In the genomic region with DNA sequence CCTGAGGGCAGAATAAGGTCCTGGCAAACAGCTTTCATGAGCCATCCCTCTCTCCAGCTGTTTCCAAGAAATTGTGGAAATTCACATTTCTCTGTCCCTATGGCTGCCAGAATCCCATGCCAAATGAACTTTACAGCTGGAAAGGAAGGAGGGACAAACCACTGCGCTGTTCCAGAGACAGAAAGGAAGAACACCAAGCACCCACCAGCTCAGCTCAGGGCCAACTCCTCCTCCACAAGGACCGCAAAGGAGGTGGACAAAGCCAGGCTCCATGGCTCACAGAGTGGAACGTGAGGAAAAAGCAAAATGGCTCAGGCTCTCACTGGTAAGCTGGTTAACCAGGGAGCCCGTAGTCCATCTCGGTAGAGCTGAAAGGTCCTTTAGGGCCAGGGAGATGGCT, we compare ENCODE assay signal across 15 mouse cellular contexts.
DNase-seq lines count a peak whose midpoint lies in the region; ATAC-seq and TF ChIP-seq lines count a peak whose summit lies in the region.
"Had no signal": no experiment of that assay in that cellular context is flagged by ENCODE, and none has a peak within 500 bp of the region (broad histone marks: within the 10 kb centered on the region; RNA-seq: fewer than 3 reads in every experiment).

No protein-coding gene starts in this region.

- DNase-seq in heart, adult 2 months: peak in 1 of 2 experiments; percentile 42
- DNase-seq in lung, adult 18-20 months: no peak
- peak; percentile 45 for DNase-seq in gastrocnemius, postnatal 14 days
- DNase-seq in skeletal muscle tissue, adult 2 months (ENCODE audit: low read depth, low spot score): peak; percentile 62
- no peak for DNase-seq in adrenal gland, adult 18-20 months (ENCODE audit: low spot score in 2 of 2)
- DNase-seq in cerebellum, adult 9-11 months: no peak
- DNase-seq: adrenal gland, postnatal 10 days; cerebellum, postnatal 36 days; right cerebral cortex, postnatal 25 days; thymus, postnatal 14 days had no signal

- no peak overlapping the region for H3K4me2 ChIP-seq in heart, embryonic 11.5 days
- H3K4me2 ChIP-seq in lung, embryonic 16.5 days (ENCODE audit: low read depth, low read length): no peak overlapping the region
- H3K4me2 ChIP-seq: forebrain, embryonic 13.5 days; midbrain, embryonic 15.5 days had no signal

- H3K4me3 ChIP-seq in heart, adult 2 months: no peak overlapping the region
- H3K4me3 ChIP-seq in heart, embryonic 11.5 days (ENCODE audit: low read depth, low read length): no peak overlapping the region
- no peak overlapping the region for H3K4me3 ChIP-seq in lung, embryonic 16.5 days (ENCODE audit: low read length)
- H3K4me3 ChIP-seq: forebrain, embryonic 13.5 days; midbrain, embryonic 15.5 days had no signal

- no peak for TF ChIP-seq CTCF in heart, adult 2 months (IDR thresholded peaks at IDR 0.05)

- WGBS in heart, adult 2 months: 42% methylated on average over 5 of the region's 5 CpGs
- 84% methylated on average over 5 of the region's 5 CpGs for WGBS in heart, embryonic 11.5 days (ENCODE audit: insufficient replicate concordance)
- 74% methylated on average over 5 of the region's 5 CpGs for WGBS in lung, embryonic 16.5 days

- H3K79me2 ChIP-seq in heart, adult 2 months (replicated peaks; ENCODE audit: control insufficient read depth, insufficient read depth, low read length): 0 out of 2 replicates have a peak, but pooled peaks cover 3% of the 10 kb centered on the region

- intact Hi-C loops in heart, adult 2 months (cut with DNase I): no loop called here
- intact Hi-C loops in gastrocnemius, postnatal 14 days (cut with DNase I; ENCODE audit: low total_unique reads): no loop called here

- H3K4me1 ChIP-seq in heart, adult 2 months (ENCODE audit: control insufficient read depth, insufficient read depth, low read length): peaks cover 20% of the 10 kb centered on the region
- H3K4me1 ChIP-seq in heart, embryonic 11.5 days (ENCODE audit: control insufficient read depth, insufficient read depth, low read length): peaks cover 10% of the 10 kb centered on the region
- peaks cover 19% of the 10 kb centered on the region for H3K4me1 ChIP-seq in lung, embryonic 16.5 days (replicated peaks; ENCODE audit: control insufficient read depth, insufficient read depth, low read length)
- H3K4me1 ChIP-seq: forebrain, embryonic 13.5 days; midbrain, embryonic 15.5 days had no signal

- ATAC-seq in heart, embryonic 11.5 days (replicated peaks; ENCODE audit: insufficient number of reproducible peaks, low FRiP score, low TSS enrichment): no peak
- ATAC-seq in lung, embryonic 16.5 days (ENCODE audit: low read depth): peak; percentile 44; the same call in 1 of the 2 replicates
- ATAC-seq: forebrain, embryonic 13.5 days; hindbrain, postnatal 0 days; midbrain, embryonic 15.5 days had no signal

- TF ChIP-seq POLR2A in heart, adult 2 months (IDR thresholded peaks at IDR 0.05; ENCODE audit: insufficient read depth, low read depth, low read length): no peak

- H3K9ac ChIP-seq in heart, adult 2 months (ENCODE audit: low read depth, low read length): no peak overlapping the region
- no peak overlapping the region for H3K9ac ChIP-seq in heart, embryonic 11.5 days (ENCODE audit: low read depth, low read length)
- H3K9ac ChIP-seq in lung, embryonic 16.5 days (ENCODE audit: low read length): no peak overlapping the region
- H3K9ac ChIP-seq: forebrain, embryonic 13.5 days; midbrain, embryonic 15.5 days had no signal

- H3K27ac ChIP-seq in heart, adult 2 months: peak overlapping the region; percentile 28
- H3K27ac ChIP-seq in heart, embryonic 11.5 days (ENCODE audit: low read depth, low read length): no peak overlapping the region
- no peak overlapping the region for H3K27ac ChIP-seq in lung, embryonic 16.5 days (ENCODE audit: low read length)
- H3K27ac ChIP-seq: forebrain, embryonic 13.5 days; hindbrain, postnatal 0 days; midbrain, embryonic 15.5 days had no signal

- H3K36me3 ChIP-seq in heart, adult 2 months (ENCODE audit: control insufficient read depth, insufficient read depth, low read length): peaks cover 5% of the 10 kb centered on the region
- no peaks in the 10 kb centered on the region; the same call in 1 of the 2 replicates for H3K36me3 ChIP-seq in heart, embryonic 11.5 days (ENCODE audit: control insufficient read depth, insufficient read depth, low read length)
- no peaks in the 10 kb centered on the region for H3K36me3 ChIP-seq in lung, embryonic 16.5 days (ENCODE audit: control insufficient read depth, insufficient read depth, low read length)
- H3K36me3 ChIP-seq: midbrain, embryonic 15.5 days had no signal

- TF ChIP-seq EP300 in heart, adult 2 months (IDR thresholded peaks at IDR 0.05; ENCODE audit: insufficient read depth, low read depth, low read length): no peak

- H3K9me3 ChIP-seq in heart, embryonic 11.5 days (replicated peaks; ENCODE audit: control insufficient read depth, low read length): no peaks in the 10 kb centered on the region
- no peaks in the 10 kb centered on the region for H3K9me3 ChIP-seq in lung, embryonic 16.5 days (ENCODE audit: control insufficient read depth, low read length)
- H3K9me3 ChIP-seq: forebrain, embryonic 13.5 days; midbrain, embryonic 15.5 days had no signal

- H3K27me3 ChIP-seq in heart, adult 2 months (ENCODE audit: control insufficient read depth, insufficient read depth, low read length): no peaks in the 10 kb centered on the region
- H3K27me3 ChIP-seq in heart, embryonic 11.5 days (ENCODE audit: control insufficient read depth, insufficient read depth, low read length): no peaks in the 10 kb centered on the region
- H3K27me3 ChIP-seq in lung, embryonic 16.5 days (ENCODE audit: control insufficient read depth, insufficient read depth, low read depth, low read length): no peaks in the 10 kb centered on the region
- H3K27me3 ChIP-seq: forebrain, embryonic 13.5 days; midbrain, embryonic 15.5 days had no signal

Comparison
In these comparisons a context has a peak if more than half of its experiments do, and no peak if none do; other contexts are left out.
1. DNase-seq: peak in gastrocnemius, postnatal 14 days (single experiment) and skeletal muscle tissue, adult 2 months (single experiment); none in lung, adult 18-20 months (0 of 2), adrenal gland, adult 18-20 months (0 of 2) and cerebellum, adult 9-11 months (single experiment).